Mouse (Mus musculus) cerebellum, adult (tissue): ENCODE results near the gene Arl10.

Source experiments
- ATAC-seq: cut with Nextera tagmentation; 2 replicates; pipeline ENCODE4 v1.9.2; 2017; ENCODE audit warnings: mild to moderate bottlenecking, moderate library complexity, mixed read lengths; ENCODE audit not compliant: insufficient number of reproducible peaks, low FRiP score, low TSS enrichment

The Arl10 gene

DNA sequence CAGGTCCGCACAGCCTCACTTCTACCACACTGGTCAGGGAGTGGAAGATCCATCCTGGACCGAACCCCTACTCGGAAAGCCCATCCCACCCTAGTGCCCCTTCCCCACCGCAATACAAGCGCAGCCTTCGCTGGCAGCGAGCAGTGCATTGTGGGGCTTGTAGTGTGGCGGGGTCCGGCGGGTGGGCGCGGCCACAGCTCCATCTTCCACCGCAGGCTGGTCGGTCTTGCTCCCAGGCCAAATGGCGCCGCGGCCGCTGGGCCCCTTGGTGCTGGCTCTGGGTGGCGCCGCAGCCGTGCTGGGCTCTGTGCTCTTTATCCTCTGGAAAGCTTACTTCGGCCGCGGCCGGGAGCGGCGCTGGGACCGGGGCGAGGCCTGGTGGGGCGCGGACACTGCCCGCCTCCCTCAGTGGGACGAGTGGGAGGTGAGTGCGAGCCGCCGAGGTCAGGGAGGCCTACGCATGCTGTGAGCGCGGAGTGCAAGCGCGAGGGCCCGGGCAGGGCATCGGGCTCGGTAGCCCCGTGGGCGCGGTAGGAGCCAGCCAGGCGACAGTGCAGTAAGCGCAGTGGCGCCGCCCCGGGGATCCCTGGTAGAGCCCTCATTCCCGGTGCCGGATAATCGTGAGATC is at the start of gene Arl10:
TSS of gene Arl10 (plus strand) at position 162 of the 628 bp plus-strand sequence.
- ATAC-seq = peak; percentile 73

DNA sequence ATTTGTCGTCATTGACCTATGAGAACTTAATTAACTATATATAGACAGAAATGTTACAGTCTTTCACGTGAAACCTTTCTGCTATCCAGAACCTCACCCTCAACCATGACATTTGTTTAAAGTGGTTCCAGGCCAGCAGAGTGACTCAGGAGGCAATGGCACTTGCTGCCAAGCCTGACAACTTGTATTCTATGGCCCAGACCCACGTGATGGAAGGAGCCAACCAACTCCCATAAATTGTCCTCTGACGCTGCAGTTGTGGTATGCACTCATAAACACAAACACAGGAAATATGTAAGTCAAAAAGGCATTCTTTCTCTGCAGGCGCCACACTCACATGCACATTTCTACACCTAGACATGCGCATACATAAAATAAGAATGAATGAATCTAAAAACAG is 47.7 kb upstream of the Arl10 start:
- no peak for ATAC-seq

DNA sequence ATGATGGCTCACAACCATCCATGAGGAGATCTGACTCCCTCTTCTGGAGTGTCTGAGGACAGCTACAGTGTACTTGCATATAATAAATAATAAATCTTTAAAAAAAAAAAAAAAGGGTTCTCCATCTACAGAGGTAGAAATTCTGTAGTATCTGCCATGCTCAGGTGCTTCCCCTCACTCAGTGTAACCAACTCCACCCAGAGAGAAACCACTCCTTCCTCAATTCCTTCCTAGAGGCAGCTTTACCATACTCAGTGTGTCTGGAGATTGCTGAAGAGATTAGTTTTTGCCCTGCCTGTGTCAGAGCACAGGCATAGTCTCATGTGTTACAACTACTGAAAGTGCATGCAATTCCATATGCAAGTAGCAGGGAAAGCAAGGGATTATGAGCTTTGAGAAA is 42.7 kb upstream of the Arl10 start:
- ATAC-seq = no peak

DNA sequence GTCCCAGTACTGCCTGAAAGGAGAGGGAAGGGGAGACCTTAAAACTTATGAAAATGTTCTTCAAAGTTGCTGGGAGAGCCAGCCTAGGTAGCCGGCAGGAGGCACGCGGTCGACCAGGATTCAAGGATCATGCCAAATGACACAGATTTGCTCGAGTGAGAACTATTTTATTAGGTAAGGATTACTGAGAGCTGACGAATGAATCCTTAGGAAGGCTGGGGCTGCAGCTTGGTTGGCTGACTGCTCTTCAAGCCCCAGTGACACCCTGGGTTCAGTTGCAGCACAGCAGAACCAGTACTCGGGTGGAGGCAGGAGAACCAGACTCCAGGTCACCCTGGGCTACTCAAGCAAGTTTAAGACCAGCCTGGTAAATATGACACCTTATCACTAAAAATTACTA is 26.8 kb upstream of the Arl10 start:
- ATAC-seq = no peak

DNA sequence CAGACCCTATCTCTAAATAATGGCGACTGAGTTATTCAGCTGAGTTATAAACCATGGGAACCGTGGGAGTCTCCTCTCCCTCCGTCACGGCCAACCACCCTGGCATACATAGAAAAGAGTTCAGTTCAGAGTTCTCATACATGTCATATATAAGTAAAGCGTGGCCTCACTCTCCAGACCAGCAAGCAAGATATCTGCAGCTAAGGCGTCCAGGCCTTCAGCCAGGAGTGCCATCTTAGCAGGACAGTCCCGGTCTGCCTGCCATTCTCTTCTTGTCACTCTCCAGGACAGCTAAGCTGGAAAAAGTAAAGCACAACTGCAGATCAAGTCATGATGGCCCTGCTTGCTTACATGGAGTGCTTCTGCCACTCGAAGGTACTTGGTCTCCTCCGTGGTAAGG is 18.6 kb upstream of the Arl10 start:
- no peak; the same call in 1 of the 2 replicates for ATAC-seq

DNA sequence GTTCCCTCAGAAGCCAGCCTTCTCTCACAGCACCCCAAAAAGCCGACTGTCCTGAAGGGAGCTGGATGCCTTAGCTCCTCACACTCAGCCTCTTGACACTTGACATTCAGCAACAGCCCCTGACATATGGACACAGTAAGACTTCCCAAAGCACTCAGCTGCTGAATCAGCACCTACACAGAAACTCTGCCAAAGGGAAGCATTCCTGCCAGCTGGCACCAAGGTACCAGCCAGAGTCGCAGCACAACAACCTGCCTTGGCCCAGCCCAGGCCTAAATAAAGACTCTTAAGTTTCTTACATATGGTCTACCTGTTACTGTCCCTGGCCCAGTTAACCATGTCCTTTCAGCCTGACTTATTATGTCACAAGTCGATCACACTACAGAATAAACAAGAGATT is 18.0 kb upstream of the Arl10 start:
- ATAC-seq = peak; percentile 87

DNA sequence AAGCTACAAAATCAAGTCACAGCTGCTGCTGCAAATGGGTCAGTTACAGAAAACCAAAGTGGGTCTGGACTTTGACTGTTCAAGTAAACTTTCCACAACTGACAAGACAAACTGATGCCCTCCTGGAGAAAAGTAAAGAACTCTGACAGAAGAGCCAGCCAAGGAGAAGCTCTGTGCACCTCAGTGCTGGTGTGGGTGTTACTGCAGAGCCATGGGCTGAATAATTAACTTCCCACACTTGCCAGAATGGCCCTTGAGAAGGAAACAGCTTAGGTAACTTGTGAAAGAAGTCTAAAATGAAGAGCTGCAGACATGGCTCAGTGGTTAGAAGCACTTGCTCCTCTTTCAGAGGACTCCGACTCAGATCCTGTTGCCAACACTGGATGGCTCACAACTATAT is 17.2 kb upstream of the Arl10 start:
- no peak for ATAC-seq

DNA sequence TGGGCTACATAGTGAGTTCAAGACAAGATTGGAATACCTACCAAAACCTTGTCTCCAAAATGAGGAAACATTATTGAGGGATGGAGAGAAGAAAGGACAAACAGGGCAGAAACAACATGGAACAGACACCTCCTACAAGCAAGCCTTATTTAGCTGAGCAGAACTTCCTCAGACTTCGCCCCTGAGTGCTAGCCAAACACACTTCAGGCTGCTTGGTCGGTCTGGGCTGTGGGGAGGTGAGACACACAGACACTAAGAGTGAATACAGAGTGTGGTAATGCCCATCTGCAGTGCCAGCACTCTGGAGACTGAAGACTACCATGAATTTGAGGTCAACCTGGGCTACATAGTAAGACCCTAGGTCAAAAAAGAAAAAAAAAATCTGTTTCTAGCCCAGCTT is 15.2 kb upstream of the Arl10 start:
- ATAC-seq = no peak

DNA sequence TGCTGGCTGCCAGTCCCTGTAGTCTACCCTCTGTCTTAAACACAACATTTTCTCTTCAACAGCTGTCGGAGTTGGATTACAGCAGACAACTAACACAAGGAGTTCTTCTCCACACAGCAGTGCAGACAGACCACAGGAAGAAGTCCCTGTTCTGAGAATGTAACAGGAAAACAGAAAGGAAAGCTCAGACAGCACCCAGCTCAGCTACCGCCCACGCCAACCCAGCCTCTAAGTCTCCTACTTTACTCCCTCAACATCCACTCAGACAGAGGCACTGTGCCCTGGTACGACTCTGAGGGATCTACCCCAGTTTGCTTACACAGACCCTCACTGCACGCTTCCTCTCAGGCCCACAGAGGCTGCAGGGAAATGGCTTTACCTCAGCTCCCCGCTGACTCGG is 14.2 kb upstream of the Arl10 start:
- ATAC-seq = no peak

DNA sequence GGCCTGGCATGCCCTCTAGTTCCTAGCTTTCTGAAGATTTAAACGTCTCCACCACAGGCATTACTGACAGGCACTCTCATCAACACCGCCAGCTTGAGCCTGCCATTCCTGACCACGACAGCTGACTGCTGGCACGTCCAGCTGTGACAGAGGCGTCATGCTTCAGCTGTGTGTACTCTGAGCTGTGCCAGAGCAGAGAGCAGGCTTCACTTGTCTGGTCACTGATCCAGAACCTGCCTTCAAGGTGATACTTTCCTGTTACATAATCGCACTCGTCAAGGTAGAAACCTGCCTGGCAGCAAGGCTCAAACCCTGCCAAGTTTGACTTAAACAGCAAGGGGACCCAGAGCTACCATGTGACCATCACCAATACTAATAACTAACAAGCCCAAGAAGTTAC is 12.3 kb upstream of the Arl10 start:
- no peak for ATAC-seq

DNA sequence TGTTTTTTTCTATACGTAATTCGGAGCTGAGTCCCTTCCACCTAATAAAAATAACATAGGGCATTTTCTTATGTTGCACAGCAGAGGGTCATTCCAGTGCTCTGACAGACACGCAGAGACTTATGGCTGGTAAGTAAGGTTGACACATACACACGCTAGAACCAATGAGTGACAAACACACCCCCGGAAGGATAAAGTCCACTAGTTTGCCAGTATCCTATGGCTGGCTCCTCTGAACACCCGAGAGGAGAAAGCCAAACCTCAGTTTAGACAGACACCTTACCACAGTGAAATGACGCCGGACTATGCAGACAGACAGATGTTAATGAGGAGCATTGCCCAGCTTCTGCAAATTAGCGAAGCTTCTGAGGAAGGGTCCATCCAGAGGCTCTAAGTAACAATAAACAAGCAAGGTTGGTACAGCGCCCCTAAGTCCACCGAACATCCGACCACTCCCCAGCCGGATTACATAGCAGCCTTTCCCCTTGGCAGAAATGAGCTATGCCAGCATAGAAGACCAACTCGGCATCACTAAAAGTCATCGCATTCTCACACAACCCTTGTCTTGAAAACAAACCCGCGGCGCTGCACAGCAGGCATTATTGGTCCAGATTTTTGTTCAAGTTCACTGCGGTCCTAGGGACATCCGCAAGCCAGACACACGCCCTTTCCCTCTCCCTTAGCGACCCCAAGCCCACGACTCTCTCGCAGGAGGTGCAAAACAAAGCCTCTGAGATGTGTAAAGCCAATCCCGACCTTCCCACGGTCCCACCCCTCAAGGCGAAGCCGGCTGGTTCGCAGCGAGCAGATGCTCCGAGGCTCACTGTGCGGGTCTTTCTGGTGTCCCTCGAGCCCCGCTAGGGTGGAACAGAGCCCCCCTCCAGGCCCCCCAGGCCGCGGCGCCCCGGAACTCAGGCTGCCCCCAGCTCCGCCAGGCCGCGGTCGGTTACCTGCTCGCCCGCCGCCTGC is 10.3 kb upstream of the Arl10 start:
- peak; percentile 5; the same call in 1 of the 2 replicates for ATAC-seq

DNA sequence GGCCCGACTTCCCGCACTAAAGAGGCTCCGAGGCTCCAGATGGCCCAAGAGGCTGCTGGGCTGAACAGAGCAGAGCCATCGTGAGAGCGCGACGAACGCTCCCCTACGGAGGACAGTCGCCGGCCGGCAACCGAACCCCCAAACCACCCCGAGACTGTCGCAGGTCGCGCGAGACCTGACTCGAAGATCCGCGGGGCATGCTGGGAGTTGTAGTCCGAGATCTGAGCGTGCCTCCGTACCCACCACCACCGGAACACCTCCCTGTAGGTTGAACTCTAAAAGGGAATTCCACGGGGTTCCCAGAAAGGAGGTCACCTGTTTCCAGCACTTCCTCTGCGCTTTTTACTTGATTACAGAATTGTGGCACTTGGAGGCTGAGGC is 9.6 kb upstream of the Arl10 start, which contains the start of gene 4833439L19Rik:
TSS of gene 4833439L19Rik (minus strand) at position 235 of the 381 bp plus-strand sequence.
- ATAC-seq = peak; percentile 94

DNA sequence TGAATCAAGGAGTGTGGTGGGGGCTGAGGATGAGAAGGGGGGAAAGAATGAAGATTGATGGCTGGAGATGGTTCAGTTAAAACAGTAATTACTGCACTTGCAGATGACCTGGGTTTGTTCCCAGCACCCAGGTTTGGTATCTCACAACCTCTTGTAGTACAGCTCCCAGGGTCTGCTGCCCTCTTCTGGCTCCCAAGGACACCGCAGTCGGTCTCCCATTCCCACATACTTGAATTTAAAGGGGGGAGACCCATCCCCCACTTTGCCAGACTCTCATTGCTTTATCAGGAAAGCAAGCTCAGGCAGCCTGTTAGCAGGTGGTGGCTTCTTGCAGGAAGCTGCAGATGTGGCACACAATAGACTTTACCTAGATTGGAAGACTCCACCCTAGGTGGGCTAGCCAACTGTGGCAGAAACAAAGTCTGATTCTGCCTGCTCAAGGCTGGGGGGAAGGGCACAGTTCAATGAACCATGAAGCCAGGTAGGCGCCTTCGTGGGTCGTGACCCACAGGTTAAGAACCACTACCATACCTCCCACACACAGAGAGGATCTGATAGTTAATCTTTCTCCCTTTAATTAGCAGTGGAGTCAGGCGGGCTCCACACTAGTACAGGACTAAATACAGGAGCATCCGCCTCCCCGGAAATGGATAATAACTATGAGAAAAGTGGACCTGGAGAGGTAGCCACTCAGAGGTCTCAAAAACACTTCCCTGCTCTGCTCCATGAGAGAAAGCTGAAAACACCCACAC is 9.0 kb upstream of the Arl10 start:
- ATAC-seq = no peak

DNA sequence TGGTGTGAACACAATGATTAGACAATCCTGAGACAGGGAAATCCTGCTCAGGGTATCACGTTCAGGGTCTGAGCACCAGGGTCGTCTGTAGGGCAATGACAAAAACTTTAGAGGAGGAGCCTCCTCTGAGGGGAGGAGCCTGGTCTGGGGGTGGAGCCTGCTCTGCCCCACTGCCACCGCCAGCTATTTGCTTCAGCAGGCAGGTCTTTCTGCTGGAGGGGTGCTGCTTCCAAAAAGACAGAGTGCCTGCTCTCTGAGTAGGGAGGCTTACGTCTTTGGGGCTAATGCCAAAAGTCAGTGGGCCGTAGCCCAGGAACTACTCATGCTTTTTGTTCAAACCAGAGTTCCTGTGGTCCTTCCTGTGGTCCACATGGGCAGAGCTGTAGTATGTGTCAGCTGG is 6.4 kb upstream of the Arl10 start:
- no peak for ATAC-seq

DNA sequence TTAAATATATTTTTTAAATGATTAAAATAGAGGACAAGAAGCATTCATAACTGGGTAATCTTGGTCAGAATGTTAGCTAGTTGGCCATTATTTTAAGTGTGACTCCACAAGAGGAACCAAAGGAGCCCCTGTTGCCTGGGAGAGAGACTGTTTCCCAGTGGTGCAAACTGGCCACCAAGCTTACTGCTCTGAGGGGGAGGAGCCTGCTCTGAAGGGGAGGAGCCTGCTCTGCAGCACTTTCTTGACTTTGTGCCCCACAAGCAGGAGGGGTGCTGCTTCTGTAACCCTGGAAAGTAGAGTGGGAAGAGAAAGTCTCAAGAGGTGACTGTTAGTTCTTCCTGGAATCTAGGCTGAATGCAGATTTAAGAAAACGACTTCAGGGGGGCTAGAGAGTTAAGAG is 5.5 kb upstream of the Arl10 start:
- ATAC-seq = no peak

DNA sequence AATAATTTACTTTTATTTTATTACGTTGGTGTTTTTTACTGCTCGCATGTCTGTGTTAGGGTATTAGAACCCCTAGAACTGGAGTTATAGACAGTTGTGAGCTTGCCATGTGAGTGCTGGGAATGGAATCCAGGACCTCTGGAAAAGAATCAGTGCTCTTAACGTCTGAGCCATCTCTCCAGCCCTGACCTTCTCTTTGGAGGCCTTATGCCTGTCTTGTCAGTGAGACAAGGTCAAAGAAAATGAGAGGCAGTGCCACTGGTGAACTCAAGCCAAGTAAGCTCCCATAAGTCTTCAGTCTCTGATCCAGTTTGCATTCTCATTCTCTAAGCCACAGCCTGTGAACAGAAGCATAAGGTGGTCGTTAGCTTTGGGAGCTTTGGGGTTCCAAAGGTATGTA is 4.1 kb upstream of the Arl10 start:
- no peak for ATAC-seq

DNA sequence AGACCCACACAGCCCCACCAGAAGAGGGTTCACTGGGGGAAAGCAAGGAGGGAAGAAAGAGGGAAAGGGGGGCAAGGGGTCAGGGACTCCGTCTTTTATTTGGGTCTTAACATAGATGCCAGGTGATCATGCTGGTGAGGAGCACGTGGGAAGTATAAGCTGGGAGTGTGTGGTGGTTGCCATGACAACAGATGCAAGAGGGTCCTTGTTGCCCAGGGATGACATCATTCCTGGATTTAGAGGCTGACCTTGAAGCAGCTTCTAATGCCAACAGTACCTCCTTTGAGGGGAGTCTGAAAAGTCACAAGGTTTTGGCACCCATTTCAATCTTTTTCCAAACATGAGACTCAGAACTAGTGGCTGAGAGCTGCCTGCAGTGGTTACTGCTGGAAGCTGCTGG is 3.2 kb upstream of the Arl10 start:
- no peak for ATAC-seq

DNA sequence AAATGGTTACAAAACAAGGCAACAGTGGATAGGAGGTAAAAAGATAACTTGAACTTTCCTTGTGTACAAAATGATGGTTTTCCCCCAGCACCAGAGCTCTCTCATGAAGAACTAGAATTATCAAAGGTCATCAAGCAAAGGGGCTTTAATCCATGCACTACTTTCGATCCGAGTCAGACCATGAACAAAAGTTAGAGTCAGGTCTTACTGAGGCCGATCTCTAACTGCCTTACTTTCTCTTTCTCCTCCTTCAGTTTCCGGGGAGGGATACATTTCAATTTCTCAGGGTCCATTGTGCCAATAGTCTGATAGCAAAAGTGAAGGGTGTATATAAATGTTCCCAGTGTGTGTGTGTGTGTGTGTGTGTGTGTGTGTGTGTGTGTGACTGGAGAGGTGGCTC is 2.2 kb upstream of the Arl10 start:
- ATAC-seq = no peak

DNA sequence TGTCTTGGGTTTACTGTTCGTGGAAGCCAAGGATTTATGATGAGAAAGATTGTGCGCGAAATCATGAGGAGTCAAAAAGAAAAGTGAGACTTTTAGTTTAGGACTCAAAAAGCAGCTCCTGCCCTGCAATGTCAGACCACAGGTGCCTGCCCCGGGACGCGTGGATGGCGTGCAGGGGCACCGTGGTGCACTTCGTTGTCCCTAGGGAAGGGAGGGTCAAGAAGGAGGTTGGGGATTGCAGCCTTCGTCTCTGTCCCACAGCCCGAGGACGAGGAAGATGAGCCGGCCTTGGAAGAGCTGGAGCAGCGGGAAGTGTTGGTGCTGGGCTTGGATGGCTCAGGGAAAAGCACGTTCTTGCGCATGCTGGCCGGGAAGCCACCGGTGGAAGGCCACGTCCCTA is 674 bp downstream of the Arl10 start:
- no peak for ATAC-seq

DNA sequence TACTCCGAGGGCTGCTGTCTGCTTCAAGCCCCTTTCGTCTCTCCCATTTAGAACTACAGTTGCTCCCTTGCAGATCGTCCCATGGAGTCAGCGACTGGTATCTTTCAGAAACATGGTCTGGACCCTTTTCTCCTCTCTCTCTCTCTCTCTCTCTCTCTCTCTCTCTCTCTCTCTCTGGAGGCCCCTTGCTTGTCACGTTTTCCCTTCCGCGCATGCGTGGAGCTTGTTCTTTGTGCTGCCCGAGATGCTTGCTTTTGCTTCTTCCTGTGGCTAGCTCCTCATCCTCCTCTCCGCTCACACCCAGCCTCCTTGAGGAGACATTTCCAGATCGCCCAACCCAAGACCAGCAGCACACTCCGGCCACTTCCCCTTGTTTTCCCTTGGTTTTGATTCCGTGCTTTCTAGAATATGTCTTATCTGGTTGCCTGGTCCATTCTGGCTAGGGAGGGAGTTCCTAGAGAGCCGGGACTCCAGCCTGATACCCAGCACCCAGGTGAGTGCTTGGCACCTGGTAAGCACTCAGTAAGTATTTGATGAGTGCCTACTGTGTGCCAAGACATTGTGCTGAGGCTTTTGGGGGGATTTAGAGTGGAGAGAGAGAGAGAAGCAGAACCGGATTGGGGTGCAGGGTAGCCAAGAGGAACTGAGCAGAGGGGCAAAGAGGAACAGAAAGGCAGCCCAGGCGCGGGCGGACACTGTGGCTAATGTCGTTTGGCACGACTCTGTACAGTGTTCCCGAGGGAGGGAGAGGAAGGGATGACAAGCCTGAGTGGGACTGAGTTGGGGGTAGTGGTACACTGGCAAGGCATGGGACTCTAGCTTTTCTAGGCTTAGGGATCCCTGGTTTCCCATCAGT is 3.1 kb downstream of the Arl10 start:
- ATAC-seq = no peak
